Comparison of ENCODE assay signal across 9 mouse cellular contexts in the genomic region with DNA sequence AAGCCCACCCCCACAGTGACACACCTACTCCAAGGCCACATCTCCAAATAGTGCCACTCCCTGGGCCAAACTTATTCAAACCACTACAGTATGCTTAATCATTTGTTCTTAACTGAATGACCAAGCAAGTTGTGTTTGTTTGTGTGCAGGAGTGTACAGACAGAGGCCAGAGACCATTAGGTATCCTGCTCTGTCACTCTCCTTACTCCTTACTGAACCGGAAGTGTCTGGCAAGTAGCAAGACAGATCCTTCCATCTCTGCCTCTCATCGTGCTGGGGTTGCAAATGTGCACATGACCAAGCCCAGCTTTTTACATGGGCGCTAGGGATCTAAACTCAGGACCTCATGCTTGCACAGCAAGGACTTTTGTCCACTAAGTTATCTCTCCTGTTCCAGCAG. TPM values are rescaled to one million over a fixed set of nuclear protein-coding genes. Genes with fewer than 3 reads are reported as not detected.
DNase-seq lines count a peak whose midpoint lies in the region; ATAC-seq and TF ChIP-seq lines count a peak whose summit lies in the region.
"Had no signal": no experiment of that assay in that cellular context is flagged by ENCODE, and none has a peak within 500 bp of the region (broad histone marks: within the 10 kb centered on the region; RNA-seq: fewer than 3 reads in every experiment).

No protein-coding gene starts in this region.

- H3K9ac ChIP-seq in heart, adult 2 months (ENCODE audit: low read depth, low read length): no peak overlapping the region
- H3K9ac ChIP-seq in midbrain, embryonic 11.5 days (ENCODE audit: low read length): no peak overlapping the region
- no peak overlapping the region for H3K9ac ChIP-seq in stomach, embryonic 15.5 days

- peaks cover 10% of the 10 kb centered on the region; the same call in 1 of the 2 replicates for H3K36me3 ChIP-seq in heart, adult 2 months (ENCODE audit: control insufficient read depth, insufficient read depth, low read length)
- no peaks in the 10 kb centered on the region for H3K36me3 ChIP-seq in midbrain, embryonic 10.5 days
- H3K36me3 ChIP-seq in midbrain, embryonic 11.5 days (ENCODE audit: control insufficient read depth, insufficient read depth, low read length): no peaks in the 10 kb centered on the region
- no peaks in the 10 kb centered on the region for H3K36me3 ChIP-seq in stomach, embryonic 15.5 days

- H3K4me1 ChIP-seq in heart, adult 2 months (ENCODE audit: control insufficient read depth, insufficient read depth, low read length): peaks cover 6% of the 10 kb centered on the region
- peaks cover 8% of the 10 kb centered on the region for H3K4me1 ChIP-seq in midbrain, embryonic 10.5 days
- peaks cover 2% of the 10 kb centered on the region; the same call in 1 of the 2 replicates for H3K4me1 ChIP-seq in midbrain, embryonic 11.5 days (ENCODE audit: control insufficient read depth, insufficient read depth, low read length)
- peaks cover 11% of the 10 kb centered on the region for H3K4me1 ChIP-seq in stomach, embryonic 15.5 days

- intact Hi-C loops in heart, adult 2 months (cut with DNase I): no loop called here
- intact Hi-C loops in heart, postnatal 36 days (cut with DNase I): loop anchor here (2.0 kb wide), 1 partner anchor 32 kb away; no protein-coding TSS in a partner anchor

- no peaks in the 10 kb centered on the region for H3K9me3 ChIP-seq in midbrain, embryonic 10.5 days (replicated peaks)
- H3K9me3 ChIP-seq in midbrain, embryonic 11.5 days (ENCODE audit: control insufficient read depth, low read length): no peaks in the 10 kb centered on the region
- no peaks in the 10 kb centered on the region for H3K9me3 ChIP-seq in stomach, embryonic 15.5 days

- no peaks in the 10 kb centered on the region for H3K79me2 ChIP-seq in heart, adult 2 months (replicated peaks; ENCODE audit: control insufficient read depth, insufficient read depth, low read length)

- WGBS in heart, adult 2 months: 43% methylated on average over 3 of the region's 3 CpGs
- WGBS in midbrain, embryonic 10.5 days: 82% methylated on average over 3 of the region's 3 CpGs
- 83% methylated on average over 3 of the region's 3 CpGs for WGBS in midbrain, embryonic 11.5 days
- whole genome bisulfite sequencing in stomach, embryonic 15.5 days: 58% methylated on average over 3 of the region's 3 CpGs

- no peak for TF ChIP-seq CTCF in heart, adult 2 months (IDR thresholded peaks at IDR 0.05)

- no peak for ATAC-seq in midbrain, embryonic 11.5 days (ENCODE audit: low FRiP score)
- ATAC-seq in stomach, embryonic 15.5 days (ENCODE audit: insufficient read depth, low FRiP score, low read depth): no peak

- no peaks in the 10 kb centered on the region for H3K27me3 ChIP-seq in heart, adult 2 months (ENCODE audit: control insufficient read depth, insufficient read depth, low read length)
- H3K27me3 ChIP-seq in midbrain, embryonic 10.5 days (ENCODE audit: low read depth, poor library complexity, severe bottlenecking): no peaks in the 10 kb centered on the region
- H3K27me3 ChIP-seq in midbrain, embryonic 11.5 days (ENCODE audit: control insufficient read depth, insufficient read depth, low read length): no peaks in the 10 kb centered on the region
- no peaks in the 10 kb centered on the region for H3K27me3 ChIP-seq in stomach, embryonic 15.5 days (replicated peaks)

- TF ChIP-seq EP300 in heart, adult 2 months (IDR thresholded peaks at IDR 0.05; ENCODE audit: insufficient read depth, low read depth, low read length): no peak

- no peak for DNase-seq in heart, adult 2 months
- DNase-seq in heart, postnatal 36 days: no peak
- no peak for DNase-seq in midbrain, embryonic 10.5 days (ENCODE audit: low spot score)
- no peak for DNase-seq in midbrain, embryonic 11.5 days (ENCODE audit: low spot score, missing footprints)
- DNase-seq in induced T-regulatory cell, adult 2 months (ENCODE audit: low read depth): peak; percentile 15
- no peak for DNase-seq in adrenal gland, adult 8-10 months
- DNase-seq in urinary bladder, postnatal 14 days (ENCODE audit: low spot score): no peak
- DNase-seq: kidney, adult 8-10 months had no signal

- peak overlapping the region; percentile 94 for H3K27ac ChIP-seq in heart, adult 2 months
- H3K27ac ChIP-seq in midbrain, embryonic 10.5 days (replicated peaks): 0 out of 2 replicates have a peak overlapping the region, but pooled peaks have one; percentile 38
- H3K27ac ChIP-seq in midbrain, embryonic 11.5 days (ENCODE audit: low read depth, low read length): no peak overlapping the region
- H3K27ac ChIP-seq in stomach, embryonic 15.5 days: peak overlapping the region; percentile 97; the same call in 1 of the 2 replicates

- no peak for TF ChIP-seq POLR2A in heart, adult 2 months (IDR thresholded peaks at IDR 0.05; ENCODE audit: insufficient read depth, low read depth, low read length)

- H3K4me3 ChIP-seq in heart, adult 2 months: no peak overlapping the region
- no peak overlapping the region; the same call in 1 of the 2 replicates for H3K4me3 ChIP-seq in midbrain, embryonic 10.5 days
- no peak overlapping the region for H3K4me3 ChIP-seq in midbrain, embryonic 11.5 days (ENCODE audit: low read depth, low read length)
- H3K4me3 ChIP-seq in stomach, embryonic 15.5 days (replicated peaks): no peak overlapping the region

- H3K4me2 ChIP-seq in midbrain, embryonic 11.5 days: no peak overlapping the region
- H3K4me2 ChIP-seq in stomach, embryonic 15.5 days: no peak overlapping the region; the same call in 1 of the 2 replicates

RNA-seq across cellular contexts. Expression of gene Slc35f5, which starts 1.1 kb away (rescaled TPM):
- 100 to 1,000 TPM; 103 to 129 TPM for total RNA-seq in heart, adult 2 months (2021)
- polyA plus RNA-seq in heart, adult 2 months (2012; rRNA removed): 61.8 and 136 TPM in 2 replicates
- 100 to 1,000 TPM; 126 to 146 TPM for total RNA-seq in heart, postnatal 36 days (2021)
- polyA plus RNA-seq in midbrain, embryonic 10.5 days (2016; fragmentation: Nextera tagmentation; extraction: Ambion mirVana): 22.5 and 23.0 TPM in 2 replicates
- polyA plus RNA-seq in midbrain, embryonic 11.5 days (2014; fragmentation: Nextera tagmentation; extraction: Ambion mirVana): 23.0 and 29.8 TPM in 2 replicates
- 65.0 and 69.1 TPM in 2 replicates for polyA plus RNA-seq in stomach, embryonic 15.5 days (2015; fragmentation: Nextera tagmentation; extraction: Ambion mirVana)
- total RNA-seq in adrenal gland, adult 8-10 months (2022): 10 to 100 TPM; 32.6 to 43.8 (median 38.3) TPM
